Mouse (Mus musculus) kidney, adult 9 months (tissue): ENCODE data around the gene Rpp40.

Source experiments
- DNase-seq: peaks from one replicate; pipeline ENCODE4 v3.0.0; 2022

Rpp40 gene

GRCm38 (mm10) chr13:35851581-35851980 is 54.6 kb downstream of the Rpp40 start:
- DNase-seq = no peak

- DNase-seq = peak; percentile 44
Observed at GRCm38 (mm10) chr13:35848694-35849093, 57.5 kb downstream of the Rpp40 start.

GRCm38 (mm10) chr13:35845306-35845705 is 60.9 kb downstream of the Rpp40 start:
- DNase-seq = no peak
